Mouse (Mus musculus) heart, embryonic 12.5 days (tissue): ENCODE measurements around the gene Trim50. TPM values are rescaled to one million over a fixed set of nuclear protein-coding genes. Genes with fewer than 3 reads are reported as not detected.

Source experiments
- ATAC-seq: fragments of 200-750 bp; cut with Nextera tagmentation; 2 replicates; pipeline ENCODE4 v1.8.0; 2017; ENCODE audit warnings: moderate TSS enrichment, moderate library complexity; ENCODE audit not compliant: insufficient number of reproducible peaks, low FRiP score
- H3K27ac ChIP-seq: fragments of 300-500 bp; sonication (generic); 2 replicates; pipeline ENCODE4 v1.5.1; 2016; ENCODE audit warnings: mild to moderate bottlenecking, moderate library complexity; ENCODE audit not compliant: poor library complexity, severe bottlenecking
- H3K27me3 ChIP-seq: fragments of 300-500 bp; sonication (generic); replicated peaks from 2 replicates; pipeline ENCODE4 v1.6.1; 2016; ENCODE audit warnings: mild to moderate bottlenecking, moderate library complexity
- H3K36me3 ChIP-seq: fragments of 300-500 bp; sonication (generic); 2 replicates; pipeline ENCODE4 v1.6.1; 2016; ENCODE audit warnings: mild to moderate bottlenecking, moderate library complexity
- H3K4me1 ChIP-seq: fragments of 300-500 bp; sonication (generic); replicated peaks from 2 replicates; pipeline ENCODE4 v1.6.1; 2016; ENCODE audit warnings: mild to moderate bottlenecking
- H3K4me2 ChIP-seq: fragments of 300-500 bp; sonication (generic); 2 replicates; pipeline ENCODE4 v1.6.1; 2016; ENCODE audit warnings: mild to moderate bottlenecking, moderate library complexity
- H3K4me3 ChIP-seq: fragments of 300-500 bp; sonication (generic); 2 replicates; pipeline ENCODE4 v1.5.1; 2016; ENCODE audit warnings: mild to moderate bottlenecking
- H3K9ac ChIP-seq: fragments of 300-500 bp; sonication (generic); 2 replicates; pipeline ENCODE4 v1.6.1; 2016; ENCODE audit warnings: mild to moderate bottlenecking, moderate library complexity
- H3K9me3 ChIP-seq: fragments of 300-500 bp; sonication (generic); replicated peaks from 2 replicates; pipeline ENCODE4 v1.6.1; 2016; ENCODE audit warnings: mild to moderate bottlenecking, moderate library complexity
- WGBS: fragments of 180-500 bp; shearing (Covaris S2); methylation state at CpG from one replicate; pipeline ENCODE4 v1.1.7; 2016; 5-methylcytosine and 5-hydroxymethylcytosine counted together
- microRNA-seq: library from miRNA; unstranded; fragments of <30 nt; microRNA quantifications from one replicate; pipeline ENCODE4, GENCODE M21; 2017
- polyA plus RNA-seq: library from polyadenylated mRNA; unstranded; fragments of >200 nt; fragmentation: Nextera tagmentation; extraction: Ambion mirVana; gene quantifications from 2 replicates; pipeline ENCODE4 v1.2.1, GENCODE M21; 2016

Gene Trim50
- polyA plus RNA-seq, 1 experiment from 2014 or later: not detected

DNA sequence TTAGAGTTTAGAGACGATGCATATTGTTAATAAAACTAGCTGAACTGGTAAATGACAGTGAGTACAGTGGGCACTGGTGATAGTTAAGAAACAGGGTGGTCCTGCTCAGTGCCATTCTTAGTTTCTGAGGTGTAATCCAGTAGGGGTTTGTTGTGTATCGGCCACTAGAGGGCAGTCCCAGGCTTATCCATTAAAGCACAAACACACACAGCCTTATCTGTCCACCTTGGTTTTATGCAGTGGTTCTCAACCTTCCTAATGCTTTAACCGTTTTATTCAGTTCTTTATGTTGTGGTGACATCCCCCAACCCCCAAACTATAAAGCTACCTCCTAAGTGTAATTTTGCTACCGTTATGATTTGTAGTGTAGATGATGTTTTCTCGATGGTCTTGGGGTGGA lies 42.7 kb downstream of the Trim50 start:
- WGBS: 50% methylated on average over 5 of the region's 5 CpGs

DNA sequence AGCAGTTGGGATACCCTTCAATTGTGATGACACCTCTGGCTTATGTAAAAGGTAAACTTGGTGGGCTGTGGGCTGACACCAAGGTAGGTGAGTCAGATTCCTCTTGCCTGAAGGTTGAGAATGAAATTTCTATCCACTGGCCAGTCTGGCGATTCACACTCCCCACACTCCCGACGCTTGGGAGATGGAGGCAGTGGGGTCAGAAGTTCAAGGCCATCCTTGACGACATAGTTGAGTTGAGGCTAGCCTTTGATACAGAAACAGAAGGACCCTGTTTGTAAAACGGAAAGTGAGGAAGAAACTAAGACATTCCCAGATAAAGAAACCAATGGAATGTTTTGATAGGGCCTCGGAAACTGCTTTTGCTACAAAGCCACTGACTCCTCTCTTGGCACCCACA lies 46.3 kb downstream of the Trim50 start:
- no peaks in the 10 kb centered on the region for H3K27me3 ChIP-seq
- no peak overlapping the region for H3K9ac ChIP-seq
- H3K4me2 ChIP-seq: no peak overlapping the region
- ATAC-seq: no peak
- H3K4me3 ChIP-seq: no peak overlapping the region
- WGBS: 33% methylated on average over 6 of the region's 6 CpGs
- H3K9me3 ChIP-seq: no peaks in the 10 kb centered on the region
- no peak overlapping the region for H3K27ac ChIP-seq
- H3K36me3 ChIP-seq: no peaks in the 10 kb centered on the region
- H3K4me1 ChIP-seq: peaks cover 4% of the 10 kb centered on the region; the same call in 1 of the 2 replicates

More for the DNA sequence above, 42.7 kb downstream of the Trim50 start:
- H3K4me2 ChIP-seq: no peak overlapping the region
- no peak overlapping the region for H3K9ac ChIP-seq
- no peak overlapping the region for H3K27ac ChIP-seq
- peaks cover 18% of the 10 kb centered on the region for H3K4me1 ChIP-seq
- H3K9me3 ChIP-seq: no peaks in the 10 kb centered on the region
- no peak for ATAC-seq
- no peak overlapping the region for H3K4me3 ChIP-seq
- H3K36me3 ChIP-seq: peaks cover 18% of the 10 kb centered on the region
- no peaks in the 10 kb centered on the region for H3K27me3 ChIP-seq

- no peak overlapping the region for H3K4me2 ChIP-seq
- H3K36me3 ChIP-seq: no peaks in the 10 kb centered on the region
- 0 out of 2 replicates have a peak, but pooled peaks cover 3% of the 10 kb centered on the region for H3K4me1 ChIP-seq
- H3K4me3 ChIP-seq: no peak overlapping the region
- H3K27me3 ChIP-seq: no peaks in the 10 kb centered on the region
- no peak overlapping the region for H3K9ac ChIP-seq
- H3K27ac ChIP-seq: no peak overlapping the region
- peak; percentile 67; the same call in 1 of the 2 replicates for ATAC-seq
- 6% methylated on average over 2 of the region's 2 CpGs for WGBS
- no peaks in the 10 kb centered on the region for H3K9me3 ChIP-seq
Measured at GRCm38 (mm10) chr5:135400244-135400643, 47.1 kb downstream of the Trim50 start.

DNA sequence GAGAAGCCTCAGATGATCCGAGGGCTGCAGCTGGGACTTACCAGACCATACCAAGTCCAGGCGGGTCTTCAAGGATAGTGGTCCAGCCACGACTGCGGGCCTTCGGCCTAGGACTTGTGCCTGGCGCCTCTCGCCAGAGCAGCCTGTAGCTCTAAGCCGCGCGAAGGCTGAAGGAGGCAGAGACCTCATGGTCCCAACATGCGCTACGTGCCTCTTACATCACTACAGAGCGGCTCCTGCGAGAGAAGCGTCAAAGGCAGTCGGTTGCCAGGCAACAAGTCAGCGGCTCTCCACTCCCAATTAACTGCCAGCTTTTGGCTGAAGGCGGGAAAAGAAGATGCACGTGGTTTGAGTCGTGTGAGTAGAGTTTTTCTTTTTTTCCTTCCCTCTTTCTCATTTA lies 51.5 kb downstream of the Trim50 start:
- H3K9ac ChIP-seq: no peak overlapping the region
- no peak overlapping the region for H3K27ac ChIP-seq
- 0 out of 2 replicates have a peak, but pooled peaks cover 3% of the 10 kb centered on the region for H3K4me1 ChIP-seq
- no peaks in the 10 kb centered on the region for H3K9me3 ChIP-seq
- H3K4me3 ChIP-seq: no peak overlapping the region
- peaks cover 5% of the 10 kb centered on the region for H3K36me3 ChIP-seq
- no peak for ATAC-seq
- no peak overlapping the region for H3K4me2 ChIP-seq
- no peaks in the 10 kb centered on the region for H3K27me3 ChIP-seq
- WGBS: 36% methylated on average over 20 of the region's 20 CpGs

DNA sequence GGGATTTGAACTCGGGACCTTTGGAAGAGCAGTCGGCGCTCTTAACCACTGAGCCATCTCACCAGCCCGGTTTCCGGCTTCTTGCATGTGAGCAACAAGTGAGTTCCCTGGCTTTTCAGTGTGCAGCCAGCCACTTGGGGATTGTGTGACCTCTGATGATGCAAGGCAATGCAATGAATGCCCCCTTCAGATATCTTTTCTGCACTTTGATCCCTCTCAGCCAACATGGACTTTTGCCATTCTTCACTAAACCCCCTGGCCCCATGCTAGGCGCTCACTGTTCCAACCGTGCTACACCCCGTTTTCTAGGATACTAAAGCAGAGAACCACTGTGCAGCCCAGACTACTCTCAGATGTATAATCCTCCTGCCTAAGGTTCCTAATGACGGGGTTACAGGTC lies 52.3 kb downstream of the Trim50 start:
- Histone ChIP-seq H3K27ac (no peak overlapping the region), H3K4me1 (0 out of 2 replicates have a peak, but pooled peaks cover 3% of the 10 kb centered on the region), H3K4me3 (no peak overlapping the region), H3K9me3 (no peaks in the 10 kb centered on the region), H3K9ac (no peak overlapping the region), H3K36me3 (peaks cover 14% of the 10 kb centered on the region), H3K27me3 (no peaks in the 10 kb centered on the region), H3K4me2 (no peak overlapping the region)
- ATAC-seq: no peak
- WGBS: 82% methylated on average over 9 of the region's 9 CpGs

- H3K9ac ChIP-seq: no peak overlapping the region
- peaks cover 35% of the 10 kb centered on the region for H3K36me3 ChIP-seq
- H3K27ac ChIP-seq: no peak overlapping the region
- ATAC-seq: no peak
- WGBS: 83% methylated on average over 4 of the region's 4 CpGs
- H3K27me3 ChIP-seq: no peaks in the 10 kb centered on the region
- no peaks in the 10 kb centered on the region for H3K9me3 ChIP-seq
- H3K4me3 ChIP-seq: no peak overlapping the region
- 0 out of 2 replicates have a peak, but pooled peaks cover 3% of the 10 kb centered on the region for H3K4me1 ChIP-seq
- H3K4me2 ChIP-seq: no peak overlapping the region
Measured at GRCm38 (mm10) chr5:135408114-135408513, 55.0 kb downstream of the Trim50 start.

DNA sequence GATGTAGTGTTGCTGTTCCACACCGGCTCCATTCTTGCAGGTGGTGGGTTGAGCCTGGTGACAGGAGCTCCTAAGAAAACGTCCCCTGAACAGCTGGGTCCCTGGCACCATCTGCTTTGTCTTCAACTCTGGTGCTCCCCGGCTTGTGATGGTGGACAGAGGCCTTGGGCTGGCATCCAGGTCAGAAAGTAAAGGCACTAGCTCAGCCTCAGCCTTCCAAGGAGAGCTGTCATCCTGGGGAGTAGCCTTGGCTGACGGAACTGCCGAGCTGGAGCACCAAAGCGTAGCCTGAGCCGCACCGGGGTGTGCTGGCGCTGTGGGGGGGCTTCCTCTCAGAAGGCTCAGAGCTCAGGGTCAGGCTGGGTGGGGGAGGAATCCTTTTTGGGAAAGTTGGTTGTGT lies 57.2 kb downstream of the Trim50 start:
- Histone ChIP-seq H3K4me1 (no peaks in the 10 kb centered on the region), H3K9ac (no peak overlapping the region), H3K27ac (no peak overlapping the region), H3K27me3 (no peaks in the 10 kb centered on the region), H3K4me2 (no peak overlapping the region), H3K9me3 (no peaks in the 10 kb centered on the region), H3K4me3 (no peak overlapping the region), H3K36me3 (peaks cover 56% of the 10 kb centered on the region)
- no peak for ATAC-seq
- WGBS: 83% methylated on average over 9 of the region's 9 CpGs

Small RNA genes lying within 50 kb of the gene (microRNA-seq; reads per million reads assigned to microRNA genes)
- 1.7 reads per million for gene Mir7033

Other genes with a start within 250 kb of the Trim50 start
- gene Tbl2, start 203.6 kb upstream of the Trim50 start, polyA plus RNA-seq: 26.8 and 27.2 TPM in 2 replicates
- 34.2 and 38.2 TPM in 2 replicates for gene Bcl7b, start 185.0 kb upstream of the Trim50 start, polyA plus RNA-seq
- 37.2 and 38.4 TPM in 2 replicates for gene Baz1b, start 166.0 kb upstream of the Trim50 start, polyA plus RNA-seq
- 6.5 and 7.7 TPM in 2 replicates for gene Fzd9, start 102.1 kb upstream of the Trim50 start, polyA plus RNA-seq
- 0.22 TPM in 1 of 2 replicates, not detected in the other for gene Fkbp6, start 3.3 kb upstream of the Trim50 start, polyA plus RNA-seq
- gene Nsun5, start 16.7 kb downstream of the Trim50 start, polyA plus RNA-seq: 17.4 and 18.1 TPM in 2 replicates
- gene Pom121, start 41.3 kb downstream of the Trim50 start, polyA plus RNA-seq: 14.7 and 16.5 TPM in 2 replicates
- gene Hip1, start 191.8 kb downstream of the Trim50 start, polyA plus RNA-seq: 44.8 and 45.0 TPM in 2 replicates
- gene Ccl26, start 210.3 kb downstream of the Trim50 start, polyA plus RNA-seq: not detected in 2 replicates
- 0.56 and 0.73 TPM in 2 replicates for gene Ccl24, start 219.8 kb downstream of the Trim50 start, polyA plus RNA-seq